Mouse (Mus musculus) heart, embryonic 12.5 days (tissue): ENCODE measurements around the gene Tmem86b. TPM values are rescaled to one million over a fixed set of nuclear protein-coding genes. Genes with fewer than 3 reads are reported as not detected.
"Not testable (repeated sequence)": the region's sequence is repeated elsewhere in the genome, so short reads cannot be mapped to it uniquely, and the experiment has no call there.

Experiments used
- ATAC-seq: fragments of 200-750 bp; cut with Nextera tagmentation; 2 replicates; pipeline ENCODE4 v1.8.0; 2017; ENCODE audit warnings: moderate TSS enrichment, moderate library complexity; ENCODE audit not compliant: insufficient number of reproducible peaks, low FRiP score
- H3K27ac ChIP-seq: fragments of 300-500 bp; sonication (generic); 2 replicates; pipeline ENCODE4 v1.5.1; 2016; ENCODE audit warnings: mild to moderate bottlenecking, moderate library complexity; ENCODE audit not compliant: poor library complexity, severe bottlenecking
- H3K27me3 ChIP-seq: fragments of 300-500 bp; sonication (generic); replicated peaks from 2 replicates; pipeline ENCODE4 v1.6.1; 2016; ENCODE audit warnings: mild to moderate bottlenecking, moderate library complexity
- H3K36me3 ChIP-seq: fragments of 300-500 bp; sonication (generic); 2 replicates; pipeline ENCODE4 v1.6.1; 2016; ENCODE audit warnings: mild to moderate bottlenecking, moderate library complexity
- H3K4me1 ChIP-seq: fragments of 300-500 bp; sonication (generic); replicated peaks from 2 replicates; pipeline ENCODE4 v1.6.1; 2016; ENCODE audit warnings: mild to moderate bottlenecking
- H3K4me2 ChIP-seq: fragments of 300-500 bp; sonication (generic); 2 replicates; pipeline ENCODE4 v1.6.1; 2016; ENCODE audit warnings: mild to moderate bottlenecking, moderate library complexity
- H3K4me3 ChIP-seq: fragments of 300-500 bp; sonication (generic); 2 replicates; pipeline ENCODE4 v1.5.1; 2016; ENCODE audit warnings: mild to moderate bottlenecking
- H3K9ac ChIP-seq: fragments of 300-500 bp; sonication (generic); 2 replicates; pipeline ENCODE4 v1.6.1; 2016; ENCODE audit warnings: mild to moderate bottlenecking, moderate library complexity
- H3K9me3 ChIP-seq: fragments of 300-500 bp; sonication (generic); replicated peaks from 2 replicates; pipeline ENCODE4 v1.6.1; 2016; ENCODE audit warnings: mild to moderate bottlenecking, moderate library complexity
- WGBS: fragments of 180-500 bp; shearing (Covaris S2); methylation state at CpG from one replicate; pipeline ENCODE4 v1.1.7; 2016; 5-methylcytosine and 5-hydroxymethylcytosine counted together
- polyA plus RNA-seq: library from polyadenylated mRNA; unstranded; fragments of >200 nt; fragmentation: Nextera tagmentation; extraction: Ambion mirVana; gene quantifications from 2 replicates; pipeline ENCODE4 v1.2.1, GENCODE M21; 2016

The Tmem86b gene
- polyA plus RNA-seq, 1 experiment from 2014 or later = 3.2 TPM

GRCm38 (mm10) chr7:4619979-4620378 is 11.2 kb downstream of the Tmem86b start:
- H3K4me2 ChIP-seq = no peak overlapping the region
- H3K4me3 ChIP-seq = no peak overlapping the region
- no peaks in the 10 kb centered on the region for H3K36me3 ChIP-seq
- no peak for ATAC-seq
- H3K9me3 ChIP-seq = no peaks in the 10 kb centered on the region
- H3K4me1 ChIP-seq = no peaks in the 10 kb centered on the region
- H3K27me3 ChIP-seq = no peaks in the 10 kb centered on the region
- H3K27ac ChIP-seq = no peak overlapping the region
- WGBS = 19% methylated on average over 1 of the region's 1 CpGs
- no peak overlapping the region for H3K9ac ChIP-seq

DNA sequence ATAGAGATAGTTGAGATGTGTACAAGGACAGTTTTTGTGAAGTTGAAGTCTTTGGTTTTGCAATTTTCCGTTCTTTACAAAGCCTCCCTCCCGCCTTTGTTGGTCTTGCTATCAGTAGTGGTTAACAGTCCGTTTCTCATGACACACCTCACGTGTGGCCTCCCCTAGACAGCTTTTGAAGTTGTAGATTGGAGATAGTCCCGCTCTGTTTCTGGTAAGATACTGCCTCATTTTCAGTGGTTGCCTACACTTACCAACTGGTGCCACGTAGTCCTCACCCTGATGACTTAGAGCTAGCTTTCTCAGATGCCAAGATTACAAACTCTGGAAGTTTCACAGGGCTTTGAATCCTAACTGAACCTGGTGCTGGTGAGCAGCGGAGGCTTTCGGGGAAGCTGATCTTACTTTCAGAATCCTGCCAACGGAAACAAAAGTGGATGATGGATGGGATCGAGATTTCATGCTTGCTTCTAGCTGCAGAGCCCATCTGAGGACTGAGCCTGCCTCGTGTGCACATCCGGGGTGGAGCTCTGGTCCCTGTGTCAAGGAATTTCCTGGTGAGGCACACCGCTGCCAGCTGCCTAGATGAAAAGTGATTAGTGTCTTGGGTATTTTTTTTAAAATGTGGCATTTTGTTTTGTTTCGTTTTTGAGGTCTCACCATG is 17.4 kb downstream of the Tmem86b start:
- Histone ChIP-seq H3K27ac (no peak overlapping the region), H3K36me3 (no peaks in the 10 kb centered on the region), H3K4me2 (no peak overlapping the region), H3K4me1 (no peaks in the 10 kb centered on the region), H3K4me3 (no peak overlapping the region), H3K9ac (no peak overlapping the region), H3K9me3 (0 out of 2 replicates have a peak, but pooled peaks cover 5% of the 10 kb centered on the region), H3K27me3 (no peaks in the 10 kb centered on the region)
- ATAC-seq = no peak
- WGBS = 65% methylated on average over 14 of the region's 14 CpGs

DNA sequence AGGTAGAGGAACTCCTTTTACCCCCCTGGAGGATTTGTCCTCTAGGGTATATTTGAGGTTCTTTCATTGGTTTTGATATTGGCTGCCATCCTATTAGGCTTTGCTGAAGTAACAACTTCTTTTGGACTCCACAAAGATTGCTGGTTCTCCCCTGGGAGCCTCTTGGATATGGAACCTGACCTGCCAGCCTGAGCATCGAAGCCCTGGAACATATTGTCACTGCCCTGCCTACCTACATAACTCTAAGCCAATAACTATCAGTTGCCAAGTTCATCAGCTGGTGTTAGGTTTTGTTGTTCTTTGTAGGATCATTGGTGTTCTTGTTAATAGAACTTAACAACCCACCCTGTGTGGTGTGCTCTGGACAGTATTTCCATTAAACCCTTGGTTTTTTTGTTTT is 18.3 kb downstream of the Tmem86b start:
- no peaks in the 10 kb centered on the region for H3K4me1 ChIP-seq
- H3K4me3 ChIP-seq = no peak overlapping the region
- H3K27ac ChIP-seq = no peak overlapping the region
- no peak for ATAC-seq
- WGBS = 55% methylated on average over 1 of the region's 1 CpGs
- no peaks in the 10 kb centered on the region for H3K27me3 ChIP-seq
- H3K36me3 ChIP-seq = no peaks in the 10 kb centered on the region
- no peak overlapping the region for H3K9ac ChIP-seq
- H3K9me3 ChIP-seq = 0 out of 2 replicates have a peak, but pooled peaks cover 5% of the 10 kb centered on the region
- no peak overlapping the region for H3K4me2 ChIP-seq

DNA sequence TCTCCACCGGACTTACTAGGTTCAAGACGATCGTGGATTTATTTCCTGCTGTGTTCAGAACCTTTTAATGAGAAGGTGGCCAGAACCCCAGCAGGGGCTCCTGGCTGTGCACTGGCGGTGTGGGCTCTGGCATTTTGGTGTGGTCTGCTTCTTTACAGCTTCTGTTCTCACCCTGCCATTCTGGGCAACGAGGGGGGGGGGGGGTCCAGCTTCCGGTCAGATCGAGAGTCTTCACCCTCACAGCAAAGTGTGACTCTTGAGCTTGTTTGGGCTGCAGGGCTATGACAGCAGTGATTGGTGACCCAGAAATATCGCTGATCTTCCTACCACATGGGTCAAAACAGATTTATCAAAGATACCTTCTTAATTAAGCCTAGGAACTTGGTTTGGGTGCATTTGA is 18.8 kb downstream of the Tmem86b start:
- Histone ChIP-seq H3K4me3 (no peak overlapping the region), H3K4me2 (no peak overlapping the region), H3K4me1 (no peaks in the 10 kb centered on the region), H3K36me3 (no peaks in the 10 kb centered on the region), H3K27ac (no peak overlapping the region), H3K9ac (no peak overlapping the region), H3K27me3 (no peaks in the 10 kb centered on the region), H3K9me3 (0 out of 2 replicates have a peak, but pooled peaks cover 5% of the 10 kb centered on the region)
- ATAC-seq = no peak
- WGBS = 46% methylated on average over 8 of the region's 8 CpGs

GRCm38 (mm10) chr7:4611921-4612341 is 19.3 kb downstream of the Tmem86b start:
- Histone ChIP-seq H3K4me2 (no peak overlapping the region), H3K9ac (no peak overlapping the region), H3K27me3 (no peaks in the 10 kb centered on the region), H3K4me3 (no peak overlapping the region), H3K4me1 (no peaks in the 10 kb centered on the region), H3K27ac (no peak overlapping the region), H3K9me3 (0 out of 2 replicates have a peak, but pooled peaks cover 5% of the 10 kb centered on the region), H3K36me3 (no peaks in the 10 kb centered on the region)
- ATAC-seq = no peak
- WGBS = 64% methylated on average over 12 of the region's 12 CpGs

DNA sequence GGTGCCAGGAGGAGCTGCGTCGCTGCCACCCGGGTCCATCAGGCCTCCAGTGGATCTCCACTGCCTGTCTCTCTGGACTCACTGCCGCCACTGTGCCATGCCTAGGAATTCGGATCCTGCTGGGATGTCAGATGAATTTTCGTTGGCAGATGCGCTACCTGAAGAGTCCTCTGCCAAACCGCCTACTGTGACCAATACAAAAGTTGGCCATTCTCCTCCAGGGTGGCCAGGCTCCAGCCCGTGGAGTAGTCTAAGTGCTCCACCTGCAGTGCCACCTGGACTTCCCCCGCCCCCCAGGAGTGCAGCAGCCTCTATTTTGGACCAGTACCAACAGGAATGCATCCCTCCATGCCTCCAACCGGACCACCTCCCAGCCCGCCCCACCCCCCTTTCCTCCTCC is 19.7 kb downstream of the Tmem86b start:
- no peak overlapping the region for H3K9ac ChIP-seq
- 78% methylated on average over 12 of the region's 12 CpGs for WGBS

GRCm38 (mm10) chr7:4608002-4608401 is 23.2 kb downstream of the Tmem86b start:
- Histone ChIP-seq H3K27ac (no peak overlapping the region), H3K4me2 (no peak overlapping the region), H3K4me1 (no peaks in the 10 kb centered on the region), H3K36me3 (no peaks in the 10 kb centered on the region), H3K9me3 (0 out of 2 replicates have a peak, but pooled peaks cover 5% of the 10 kb centered on the region), H3K9ac (no peak overlapping the region), H3K27me3 (no peaks in the 10 kb centered on the region), H3K4me3 (no peak overlapping the region)
- 64% methylated on average over 5 of the region's 5 CpGs for WGBS
- no peak for ATAC-seq

More for the DNA sequence above, 19.7 kb downstream of the Tmem86b start:
- no peak for ATAC-seq
- Histone ChIP-seq H3K27me3 (no peaks in the 10 kb centered on the region), H3K4me1 (no peaks in the 10 kb centered on the region), H3K9me3 (0 out of 2 replicates have a peak, but pooled peaks cover 5% of the 10 kb centered on the region), H3K4me2 (no peak overlapping the region), H3K36me3 (no peaks in the 10 kb centered on the region), H3K4me3 (no peak overlapping the region), H3K27ac (no peak overlapping the region)

DNA sequence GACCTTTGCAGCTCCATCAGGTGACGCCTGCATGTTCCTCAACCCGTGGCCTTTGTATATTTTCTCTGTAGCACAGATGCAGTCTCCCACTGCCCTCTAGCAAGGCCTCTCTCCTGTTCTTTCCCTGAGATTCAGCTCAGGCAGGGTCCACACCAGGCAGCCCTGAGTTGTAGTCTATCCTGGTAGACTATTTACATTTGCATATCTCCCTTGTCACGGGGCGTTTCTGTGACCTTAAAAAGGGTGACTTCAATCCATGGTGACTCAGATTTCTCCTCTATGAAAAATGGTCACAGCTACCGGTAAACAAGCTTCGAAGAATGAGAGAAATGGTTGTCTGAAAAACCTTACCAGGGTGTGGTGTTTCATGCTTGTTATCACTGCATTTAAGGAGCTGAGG is 27.3 kb downstream of the Tmem86b start, which contains the start of gene Ptprh:
Ptprh (minus strand) TSS at position 169 of the 400 bp plus-strand sequence.
- Histone ChIP-seq H3K4me1 (no peaks in the 10 kb centered on the region), H3K36me3 (no peaks in the 10 kb centered on the region), H3K9me3 (peaks cover 3% of the 10 kb centered on the region; the same call in 1 of the 2 replicates), H3K27me3 (no peaks in the 10 kb centered on the region), H3K9ac (no peak within 1 kb of the TSS), H3K4me3 (no peak within 1 kb of the TSS), H3K27ac (no peak within 1 kb of the TSS), H3K4me2 (no peak within 1 kb of the TSS)
- WGBS = 63% methylated on average over 6 of the region's 6 CpGs
- no peak for ATAC-seq

GRCm38 (mm10) chr7:4602969-4603368 is 28.3 kb downstream of the Tmem86b start:
- Histone ChIP-seq H3K36me3 (no peaks in the 10 kb centered on the region), H3K9me3 (peaks cover 3% of the 10 kb centered on the region; the same call in 1 of the 2 replicates), H3K4me2 (no peak overlapping the region), H3K27me3 (no peaks in the 10 kb centered on the region), H3K4me3 (no peak overlapping the region), H3K4me1 (no peaks in the 10 kb centered on the region), H3K27ac (no peak overlapping the region), H3K9ac (no peak overlapping the region)
- 79% methylated on average over 6 of the region's 6 CpGs for WGBS
- ATAC-seq = no peak

DNA sequence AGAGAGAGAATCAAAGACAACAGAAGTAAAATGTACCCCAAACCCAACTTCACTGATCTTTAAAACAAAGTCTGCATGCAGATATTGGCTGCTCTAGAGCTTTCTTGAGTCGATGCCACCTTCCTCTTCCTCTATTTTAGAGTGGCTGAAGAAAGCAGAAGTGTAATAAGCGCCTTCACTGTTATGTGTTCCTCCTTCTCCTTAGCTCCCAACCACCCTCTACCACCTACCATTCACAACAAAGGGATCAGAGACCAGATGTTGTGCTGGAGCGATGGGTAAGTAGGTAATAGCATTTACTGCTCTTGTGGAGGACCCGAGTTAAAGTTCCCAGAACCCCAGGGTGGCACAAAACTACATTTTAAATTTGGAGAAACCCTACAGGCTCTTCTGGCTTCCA is 34.2 kb downstream of the Tmem86b start:
- H3K9ac ChIP-seq, H3K4me3 ChIP-seq, H3K4me2 ChIP-seq, H3K9me3 ChIP-seq, ATAC-seq, H3K36me3 ChIP-seq, H3K27me3 ChIP-seq, H3K4me1 ChIP-seq, H3K27ac ChIP-seq: not testable (repeated sequence)
- 61% methylated on average over 4 of the region's 4 CpGs for WGBS

DNA sequence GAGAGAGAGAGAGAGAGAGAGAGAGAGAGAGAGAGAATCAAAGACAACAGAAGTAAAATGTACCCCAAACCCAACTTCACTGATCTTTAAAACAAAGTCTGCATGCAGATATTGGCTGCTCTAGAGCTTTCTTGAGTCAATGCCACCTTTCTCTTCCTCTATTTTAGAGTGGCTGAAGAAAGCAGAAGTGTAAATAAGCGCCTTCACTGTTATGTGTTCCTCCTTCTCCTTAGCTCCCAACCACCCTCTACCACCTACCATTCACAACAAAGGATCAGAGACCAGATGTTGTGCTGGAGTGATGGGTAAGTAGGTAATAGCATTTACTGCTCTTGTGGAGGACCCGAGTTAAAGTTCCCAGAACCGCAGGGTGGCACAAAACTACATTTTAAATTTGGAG is 49.7 kb downstream of the Tmem86b start:
- not testable (repeated sequence) for H3K4me1 ChIP-seq, H3K4me2 ChIP-seq, H3K27ac ChIP-seq, H3K9ac ChIP-seq, H3K9me3 ChIP-seq, H3K36me3 ChIP-seq, H3K27me3 ChIP-seq, ATAC-seq, H3K4me3 ChIP-seq
- whole genome bisulfite sequencing = 68% methylated on average over 3 of the region's 3 CpGs
